9 mouse cellular contexts compared by ENCODE assay signal in genomic region chr4:82502611-82503010, GRCm38 (mm10).
DNase-seq lines count a peak whose midpoint lies in the region; ATAC-seq lines count a peak whose summit lies in the region.
"Had no signal": no experiment of that assay in that cellular context is flagged by ENCODE, and none has a peak within 500 bp of the region (broad histone marks: within the 10 kb centered on the region; RNA-seq: fewer than 3 reads in every experiment).

No protein-coding gene starts in this region.

- WGBS in lung, embryonic 16.5 days = 5% methylated on average over 2 of the region's 2 CpGs
- 17% methylated on average over 2 of the region's 2 CpGs for WGBS in forebrain, embryonic 15.5 days
- WGBS in limb, embryonic 15.5 days = 31% methylated on average over 2 of the region's 2 CpGs
- 29% methylated on average over 2 of the region's 2 CpGs for WGBS in stomach, embryonic 15.5 days

- peak overlapping the region; percentile 59 for H3K4me2 ChIP-seq in lung, embryonic 16.5 days (ENCODE audit: low read depth, low read length)
- peak overlapping the region; percentile 82 for H3K4me2 ChIP-seq in forebrain, embryonic 15.5 days (replicated peaks)
- peak overlapping the region; percentile 87 for H3K4me2 ChIP-seq in limb, embryonic 15.5 days
- peak overlapping the region; percentile 93 for H3K4me2 ChIP-seq in stomach, embryonic 15.5 days

- peaks cover 19% of the 10 kb centered on the region for H3K4me1 ChIP-seq in lung, embryonic 16.5 days (replicated peaks; ENCODE audit: control insufficient read depth, insufficient read depth, low read length)
- 0 out of 2 replicates have a peak, but pooled peaks cover 3% of the 10 kb centered on the region for H3K4me1 ChIP-seq in forebrain, embryonic 15.5 days
- H3K4me1 ChIP-seq in limb, embryonic 15.5 days = peaks cover 26% of the 10 kb centered on the region
- peaks cover 20% of the 10 kb centered on the region for H3K4me1 ChIP-seq in stomach, embryonic 15.5 days

- no peak for DNase-seq in lung, postnatal 36 days
- DNase-seq in cerebellum, adult 8-10 months = no peak
- no peak for DNase-seq in gastrocnemius, postnatal 14 days
- no peak for DNase-seq in embryo, embryonic 11 days
- DNase-seq: kidney, adult 8-10 months had no signal

- H3K9ac ChIP-seq in lung, embryonic 16.5 days (ENCODE audit: low read length) = peak overlapping the region; percentile 74
- H3K9ac ChIP-seq in forebrain, embryonic 15.5 days (replicated peaks) = peak overlapping the region; percentile 61
- H3K9ac ChIP-seq in limb, embryonic 15.5 days = peak overlapping the region; percentile 29
- peak overlapping the region; percentile 12; the same call in 1 of the 2 replicates for H3K9ac ChIP-seq in stomach, embryonic 15.5 days

- H3K36me3 ChIP-seq in lung, embryonic 16.5 days (ENCODE audit: control insufficient read depth, insufficient read depth, low read length) = 0 out of 2 replicates have a peak, but pooled peaks cover 4% of the 10 kb centered on the region
- no peaks in the 10 kb centered on the region for H3K36me3 ChIP-seq in forebrain, embryonic 15.5 days
- peaks cover 9% of the 10 kb centered on the region for H3K36me3 ChIP-seq in limb, embryonic 15.5 days
- H3K36me3 ChIP-seq in stomach, embryonic 15.5 days = peaks cover 8% of the 10 kb centered on the region

- no peaks in the 10 kb centered on the region for H3K27me3 ChIP-seq in lung, embryonic 16.5 days (ENCODE audit: control insufficient read depth, insufficient read depth, low read depth, low read length)
- no peaks in the 10 kb centered on the region for H3K27me3 ChIP-seq in forebrain, embryonic 15.5 days
- H3K27me3 ChIP-seq in limb, embryonic 15.5 days = no peaks in the 10 kb centered on the region
- H3K27me3 ChIP-seq in stomach, embryonic 15.5 days (replicated peaks) = no peaks in the 10 kb centered on the region

- ATAC-seq in lung, embryonic 16.5 days (ENCODE audit: low read depth) = no peak
- no peak for ATAC-seq in forebrain, embryonic 15.5 days (replicated peaks)
- ATAC-seq in limb, embryonic 15.5 days (ENCODE audit: insufficient number of reproducible peaks, low FRiP score, low TSS enrichment, low read depth) = no peak
- no peak for ATAC-seq in stomach, embryonic 15.5 days (ENCODE audit: insufficient read depth, low FRiP score, low read depth)

- H3K9me3 ChIP-seq in lung, embryonic 16.5 days (ENCODE audit: control insufficient read depth, low read length) = no peaks in the 10 kb centered on the region
- H3K9me3 ChIP-seq in forebrain, embryonic 15.5 days = no peaks in the 10 kb centered on the region
- H3K9me3 ChIP-seq in limb, embryonic 15.5 days = no peaks in the 10 kb centered on the region
- no peaks in the 10 kb centered on the region for H3K9me3 ChIP-seq in stomach, embryonic 15.5 days

- peak overlapping the region; percentile 66 for H3K27ac ChIP-seq in lung, embryonic 16.5 days (ENCODE audit: low read length)
- H3K27ac ChIP-seq in forebrain, embryonic 15.5 days (replicated peaks) = peak overlapping the region; percentile 99
- H3K27ac ChIP-seq in limb, embryonic 15.5 days = peak overlapping the region; percentile 54
- H3K27ac ChIP-seq in stomach, embryonic 15.5 days = no peak overlapping the region

- peak overlapping the region; percentile 59 for H3K4me3 ChIP-seq in lung, embryonic 16.5 days (ENCODE audit: low read length)
- H3K4me3 ChIP-seq in forebrain, embryonic 15.5 days = peak overlapping the region; percentile 75
- H3K4me3 ChIP-seq in limb, embryonic 15.5 days = peak overlapping the region; percentile 93
- peak overlapping the region; percentile 41 for H3K4me3 ChIP-seq in stomach, embryonic 15.5 days (replicated peaks)

- intact Hi-C loops in gastrocnemius, postnatal 14 days (cut with DNase I; ENCODE audit: low total_unique reads) = no loop called here

Comparison
In these comparisons a context has a peak if more than half of its experiments do, and no peak if none do; other contexts are left out.
1. H3K4me3 ChIP-seq: peak in every context shown above with its lines; median percentile 93 in limb, embryonic 15.5 days; 75 in forebrain, embryonic 15.5 days; 59 in lung, embryonic 16.5 days; 41 in stomach, embryonic 15.5 days.
2. H3K9ac ChIP-seq: peak in every context shown above with its lines; median percentile 74 in lung, embryonic 16.5 days; 61 in forebrain, embryonic 15.5 days; 29 in limb, embryonic 15.5 days; 12 in stomach, embryonic 15.5 days.